Mouse (Mus musculus): ENCODE results near the gene 2310034G01Rik. TPM values are rescaled to one million over a fixed set of nuclear protein-coding genes. Genes with fewer than 3 reads are reported as not detected.

2310034G01Rik gene
- total RNA-seq (2021) = under 1 TPM; 0.79 to 0.98 TPM
- long read RNA-seq, experiment 1, partial matches to known transcripts = 0 of 1 reads
- long read RNA-seq, experiment 1, other reads (novel, unspliced or antisense) = 1 of 1 reads
- long read RNA-seq, experiment 2, partial matches to known transcripts = 1 of 1 reads
- long read RNA-seq, experiment 2, other reads (novel, unspliced or antisense) = 0 of 1 reads

- no peak for DNase-seq (ENCODE audit: low spot score in 2 of 2)
These were observed at the start of gene 2310034G01Rik for GRCm38 (mm10) chr19:46350168-46350932. TSS of gene 2310034G01Rik (minus strand) at chr19:46350302.

DNA sequence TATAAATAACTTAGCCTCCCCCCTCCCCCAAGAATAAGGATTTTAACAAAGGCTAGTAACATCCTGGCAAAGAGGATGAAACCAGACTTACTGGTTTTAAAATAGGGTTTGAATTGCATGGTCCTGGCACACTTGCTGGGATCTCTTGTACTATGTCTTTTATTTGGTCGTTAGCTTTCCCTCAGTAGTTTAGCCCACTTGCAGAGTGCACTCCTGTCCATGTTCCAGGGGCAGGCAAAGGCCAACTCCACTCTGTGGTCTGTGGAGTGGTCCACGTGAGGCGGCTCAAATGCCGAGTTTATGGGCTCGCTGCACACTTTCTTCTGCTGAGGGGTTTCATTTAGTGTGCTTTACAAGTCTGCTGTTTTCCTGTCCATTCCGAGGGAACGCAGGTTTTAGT is 49.8 kb upstream of the 2310034G01Rik start:
- DNase-seq (ENCODE audit: low spot score in 2 of 2) = no peak

DNA sequence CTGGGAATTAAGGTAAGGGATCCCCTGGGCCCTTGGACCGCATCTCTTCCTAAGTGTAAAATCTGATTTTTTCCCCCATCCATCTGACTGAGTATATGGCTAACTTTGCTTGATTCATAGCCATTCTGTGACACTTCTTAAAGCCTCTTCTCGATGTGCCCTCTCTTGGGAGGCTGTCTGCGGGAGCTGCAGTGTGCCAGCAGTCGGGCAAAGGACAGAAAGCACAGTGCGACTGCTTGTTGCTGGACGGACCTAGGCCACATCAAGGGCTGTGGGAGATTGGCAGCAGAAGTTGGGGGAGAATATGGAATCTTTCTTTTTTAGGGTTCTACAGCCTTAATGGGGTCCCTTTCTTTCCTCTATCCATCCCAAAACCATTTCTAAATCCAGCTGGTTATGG is 49.3 kb upstream of the 2310034G01Rik start:
- no peak for DNase-seq (ENCODE audit: low spot score in 2 of 2)

- DNase-seq (ENCODE audit: low spot score in 2 of 2) = no peak
These were observed 48.3 kb upstream of the 2310034G01Rik start for GRCm38 (mm10) chr19:46398401-46398800.

DNA sequence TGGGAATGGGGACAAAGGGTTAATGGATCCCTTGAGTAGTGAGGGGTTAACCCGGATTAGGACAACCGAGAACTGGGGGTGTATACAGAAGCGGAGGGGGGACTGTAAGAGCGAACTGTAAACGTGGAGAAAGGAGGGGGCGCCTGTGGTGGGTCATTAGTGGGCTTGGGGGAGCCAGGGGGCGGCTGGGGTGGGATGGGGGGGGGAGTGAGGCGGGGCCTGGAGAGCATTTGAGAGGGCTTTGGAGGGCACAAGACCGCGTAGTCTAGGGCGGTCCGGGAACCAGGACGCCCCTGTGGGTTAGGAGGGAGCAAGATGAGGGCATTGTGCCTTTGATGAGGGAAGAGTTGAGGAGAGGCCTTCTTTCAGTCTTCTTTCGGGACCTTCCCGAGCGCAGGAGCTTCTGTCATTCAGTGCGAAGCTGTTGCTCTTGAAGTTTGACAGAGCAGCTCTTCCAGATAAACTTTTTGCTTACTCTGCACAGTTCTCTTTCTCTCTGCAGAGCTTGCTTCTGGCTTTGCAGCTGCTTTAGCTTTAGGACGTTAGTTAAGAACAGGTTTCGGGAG is 47.4 kb upstream of the 2310034G01Rik start:
- DNase-seq (ENCODE audit: low spot score in 2 of 2) = no peak

GRCm38 (mm10) chr19:46396686-46397435 is 46.8 kb upstream of the 2310034G01Rik start, which contains the start of gene Sufu:
TSS of gene Sufu (plus strand) at chr19:46396896.
- DNase-seq (ENCODE audit: low spot score in 2 of 2) = peak; percentile 97 to 98

DNA sequence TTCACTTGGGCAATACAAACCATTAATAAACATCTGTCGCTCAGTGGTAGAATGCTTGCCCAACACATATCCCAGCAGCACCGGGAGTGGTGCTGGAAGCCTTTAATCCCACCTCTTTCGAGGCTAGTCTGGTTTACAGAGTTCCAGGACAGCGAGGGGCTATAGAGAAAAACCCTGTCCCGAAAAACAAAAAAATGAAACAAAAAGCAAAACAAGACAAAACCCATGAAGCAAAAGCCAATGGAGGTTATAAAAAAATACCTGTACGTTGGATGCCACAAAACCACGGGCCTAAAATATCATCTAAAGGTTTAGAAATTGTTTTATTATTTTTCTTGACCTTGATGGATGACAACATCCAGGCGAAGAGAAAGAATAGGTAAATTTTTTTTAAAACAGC is 46.0 kb upstream of the 2310034G01Rik start:
- DNase-seq (ENCODE audit: low spot score in 2 of 2) = no peak

- peak; percentile 97 for DNase-seq (ENCODE audit: low spot score in 2 of 2)
These were observed 45.3 kb upstream of the 2310034G01Rik start, which contains the start of gene Actr1a for GRCm38 (mm10) chr19:46395109-46396009. TSS of gene Actr1a (minus strand) at chr19:46395748.

GRCm38 (mm10) chr19:46394712-46395108 is 44.6 kb upstream of the 2310034G01Rik start:
- DNase-seq (ENCODE audit: low spot score in 2 of 2) = no peak

GRCm38 (mm10) chr19:46392018-46392417 is 41.9 kb upstream of the 2310034G01Rik start:
- peak in 1 of 2 experiments; percentile 35 for DNase-seq (ENCODE audit: low spot score in 2 of 2)

DNA sequence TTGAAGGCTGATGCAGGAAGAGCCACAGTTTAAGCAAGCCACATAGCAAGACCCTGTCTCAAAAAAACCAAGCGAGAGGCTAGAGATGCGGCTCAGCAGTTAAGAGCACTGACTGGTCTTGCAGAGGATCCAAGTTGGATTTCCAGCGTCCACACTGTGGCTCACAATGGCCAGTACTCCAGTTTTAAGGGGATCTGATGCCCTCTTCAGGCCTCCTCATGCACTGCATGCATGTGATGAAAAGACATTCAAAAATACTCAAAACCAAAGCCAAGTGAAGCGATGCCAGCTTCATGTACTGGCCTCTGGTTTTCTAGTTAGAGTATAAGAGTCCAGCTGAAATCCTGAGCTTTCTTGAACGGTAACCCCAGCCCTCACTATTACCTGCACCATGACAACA is 39.8 kb upstream of the 2310034G01Rik start:
- DNase-seq (ENCODE audit: low spot score in 2 of 2) = no peak

DNA sequence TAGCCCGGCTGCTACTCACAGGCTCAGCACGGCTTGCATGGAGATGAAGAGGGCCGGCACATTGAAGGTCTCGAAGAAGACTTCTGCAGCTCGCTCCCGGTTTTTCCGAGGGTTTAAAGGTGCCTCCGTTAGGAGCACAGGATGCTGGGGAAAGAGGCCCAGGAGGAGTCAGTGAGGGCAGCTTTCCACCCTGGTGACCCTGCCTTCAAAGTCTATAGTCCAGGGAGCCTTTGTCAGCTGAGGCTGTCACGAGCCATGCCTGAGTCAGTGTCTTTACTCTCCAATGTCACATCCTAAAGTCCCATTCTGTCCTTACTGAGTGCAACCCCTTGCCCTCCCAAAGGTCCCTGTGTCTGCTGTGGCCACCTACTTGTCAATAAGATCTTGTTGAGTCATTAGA is 32.2 kb upstream of the 2310034G01Rik start:
- DNase-seq (ENCODE audit: low spot score in 2 of 2) = no peak

- DNase-seq (ENCODE audit: low spot score in 2 of 2) = no peak
These were observed 25.8 kb upstream of the 2310034G01Rik start for GRCm38 (mm10) chr19:46375891-46376290.

GRCm38 (mm10) chr19:46375489-46375888 is 25.4 kb upstream of the 2310034G01Rik start:
- DNase-seq (ENCODE audit: low spot score in 2 of 2) = no peak

DNA sequence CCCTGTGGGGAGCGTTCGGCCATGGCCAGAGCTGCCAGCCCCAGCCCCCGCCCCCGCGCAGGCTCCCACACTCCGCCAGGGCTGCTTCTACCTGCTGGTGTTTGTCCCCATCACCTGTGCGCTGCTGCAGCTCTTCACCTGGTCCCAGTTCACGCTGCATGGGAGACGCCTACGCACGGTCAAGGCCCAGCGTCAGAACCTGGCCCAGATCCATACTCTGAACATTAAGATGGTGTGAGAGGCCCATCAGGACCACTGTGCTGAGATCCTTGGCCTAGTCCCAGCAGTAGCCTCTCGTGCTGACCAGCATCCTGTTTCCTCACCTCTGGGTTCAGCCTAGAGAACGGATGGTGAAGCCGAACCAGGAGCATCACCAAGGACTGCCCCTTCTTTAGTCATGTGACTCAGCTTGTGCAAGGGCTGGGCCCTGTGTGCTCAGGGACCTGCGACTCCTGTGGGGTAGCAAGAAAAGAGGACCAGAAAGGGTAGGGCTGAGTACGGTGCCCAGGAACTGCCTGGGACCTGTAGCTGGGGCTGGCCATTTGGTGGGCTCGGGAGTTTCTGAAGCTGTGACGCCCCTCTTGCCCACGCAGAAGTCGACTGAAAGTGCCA is 24.5 kb upstream of the 2310034G01Rik start:
- no peak for DNase-seq (ENCODE audit: low spot score in 2 of 2)

DNA sequence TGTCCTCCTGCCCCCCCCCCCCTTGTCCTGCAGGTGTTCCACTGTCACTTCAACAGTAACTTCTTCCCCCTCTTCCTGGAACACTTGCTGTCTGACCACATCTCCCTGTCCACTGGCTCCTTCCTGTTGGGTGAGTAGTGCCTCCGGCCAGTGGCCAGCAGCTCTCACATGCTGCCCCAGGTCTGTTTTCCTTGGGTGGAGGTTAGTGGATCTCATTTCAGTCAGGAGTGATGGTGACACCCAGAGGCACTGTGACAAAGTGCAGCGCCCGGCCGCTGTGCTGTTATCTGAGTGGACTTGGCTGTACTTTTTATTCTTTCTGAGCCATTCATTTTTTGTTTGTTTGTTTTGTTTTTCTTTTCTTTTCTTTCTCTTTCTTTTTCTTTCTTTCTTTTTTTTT is 19.1 kb upstream of the 2310034G01Rik start:
- peak; percentile 56 to 59 for DNase-seq (ENCODE audit: low spot score in 2 of 2)

DNA sequence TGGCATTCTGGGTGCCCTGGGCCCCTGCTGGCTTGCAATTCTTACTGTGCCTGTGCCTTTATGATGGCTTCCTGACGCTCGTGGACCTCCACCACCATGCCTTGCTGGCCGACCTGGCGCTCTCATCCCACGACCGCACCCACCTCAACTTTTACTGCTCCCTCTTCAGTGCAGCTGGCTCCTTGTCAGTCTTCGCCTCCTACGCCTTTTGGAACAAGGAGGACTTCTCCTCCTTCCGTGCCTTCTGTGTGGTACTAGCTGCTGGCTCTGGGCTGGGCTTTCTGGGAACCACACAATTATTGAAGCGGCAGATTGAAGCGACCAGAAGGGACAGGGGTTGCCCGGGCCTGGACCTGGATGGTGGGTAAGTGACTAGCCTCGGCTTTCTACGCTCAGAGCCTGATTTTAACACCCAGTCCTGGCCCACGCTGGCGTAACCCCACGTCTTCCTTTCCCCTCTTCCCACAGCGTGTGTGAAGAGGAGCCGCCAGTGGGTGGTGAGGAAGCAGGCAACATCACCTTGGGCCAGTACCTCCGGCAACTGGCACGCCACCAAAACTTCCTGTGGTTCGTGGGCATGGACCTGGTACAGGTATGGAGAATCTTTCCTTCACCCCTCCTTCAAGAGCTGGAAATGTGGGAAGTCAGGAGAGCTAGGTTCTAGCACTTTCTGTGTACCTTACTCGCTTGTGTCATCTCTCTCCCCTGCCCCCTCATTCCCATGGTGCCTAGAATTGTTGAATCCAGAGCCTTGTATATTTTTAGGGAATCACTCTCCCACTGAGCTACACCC is 17.9 kb upstream of the 2310034G01Rik start:
- DNase-seq (ENCODE audit: low spot score in 2 of 2) = peak; percentile 58 to 70

GRCm38 (mm10) chr19:46363294-46364009 is 13.3 kb upstream of the 2310034G01Rik start:
- DNase-seq (ENCODE audit: low spot score in 2 of 2) = no peak

DNA sequence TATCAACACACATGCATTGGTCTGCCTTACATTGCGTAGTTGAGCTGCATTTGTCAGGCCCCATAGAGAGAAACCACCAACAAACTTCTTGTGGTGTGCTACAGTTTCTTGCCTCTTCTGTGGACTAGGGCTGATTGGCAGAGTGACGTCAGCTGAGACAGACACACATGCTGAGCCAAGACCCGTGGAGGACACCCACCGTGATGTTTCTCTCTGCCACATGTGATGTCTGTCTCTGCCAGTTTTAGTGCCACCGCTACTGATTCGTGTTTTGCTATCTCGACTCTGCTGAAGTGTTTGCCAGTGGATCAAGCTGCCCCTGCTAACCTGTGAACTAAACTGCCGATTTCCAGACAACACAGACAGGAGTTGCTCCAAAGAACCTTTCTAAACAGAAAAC is 12.0 kb upstream of the 2310034G01Rik start:
- DNase-seq (ENCODE audit: low spot score in 2 of 2) = no peak
